ENCODE assay signal across 28 mouse cellular contexts in genomic region chr5:36602028-36602427, GRCm38 (mm10). TPM values are rescaled to one million over a fixed set of nuclear protein-coding genes. Genes with fewer than 3 reads are reported as not detected.
A peak's percentile ranks its signal among the peaks of the same experiment; 100 is the strongest.
DNase-seq lines count a peak whose midpoint lies in the region; ATAC-seq and TF ChIP-seq lines count a peak whose summit lies in the region.
"Had no signal": no experiment of that assay in that cellular context is flagged by ENCODE, and none has a peak within 500 bp of the region (broad histone marks: within the 10 kb centered on the region; RNA-seq: fewer than 3 reads in every experiment).

No protein-coding gene starts in this region.

- no peak overlapping the region for H3K9ac ChIP-seq in midbrain, embryonic 11.5 days (ENCODE audit: low read length)
- H3K9ac ChIP-seq: embryonic facial prominence, embryonic 13.5 days; heart, embryonic 12.5 days; hindbrain, embryonic 13.5 days; limb, embryonic 15.5 days had no signal

- no peak for ATAC-seq in midbrain, embryonic 11.5 days (ENCODE audit: low FRiP score)
- ATAC-seq: forebrain, embryonic 16.5 days; intestine, postnatal 0 days; lung, postnatal 0 days had no signal

- H3K27ac ChIP-seq in gastrocnemius, adult 2 months: no peak overlapping the region
- no peak overlapping the region for H3K27ac ChIP-seq in midbrain, embryonic 11.5 days (ENCODE audit: low read depth, low read length)
- no peak overlapping the region for H3K27ac ChIP-seq in midbrain, embryonic 10.5 days (replicated peaks)
- H3K27ac ChIP-seq in embryonic fibroblast, embryonic 13.5 days (ENCODE audit: insufficient read depth, low read length): no peak overlapping the region
- H3K27ac ChIP-seq: embryonic facial prominence, embryonic 13.5 days; hindbrain, embryonic 13.5 days; limb, embryonic 15.5 days had no signal

- no peaks in the 10 kb centered on the region for H3K27me3 ChIP-seq in midbrain, embryonic 11.5 days (ENCODE audit: control insufficient read depth, insufficient read depth, low read length)
- no peaks in the 10 kb centered on the region for H3K27me3 ChIP-seq in midbrain, embryonic 10.5 days (ENCODE audit: low read depth, poor library complexity, severe bottlenecking)
- H3K27me3 ChIP-seq: embryonic facial prominence, embryonic 13.5 days; heart, embryonic 12.5 days; hindbrain, embryonic 13.5 days; limb, embryonic 15.5 days; megakaryocyte, embryonic 14.5 days had no signal

- no peak overlapping the region for H3K4me3 ChIP-seq in gastrocnemius, adult 2 months
- no peak overlapping the region for H3K4me3 ChIP-seq in midbrain, embryonic 11.5 days (ENCODE audit: low read depth, low read length)
- no peak overlapping the region for H3K4me3 ChIP-seq in midbrain, embryonic 10.5 days
- H3K4me3 ChIP-seq in embryonic fibroblast, embryonic 13.5 days (ENCODE audit: insufficient read depth, low read length): no peak overlapping the region
- H3K4me3 ChIP-seq: embryonic facial prominence, embryonic 13.5 days; erythroblast, embryonic 14.5 days; heart, embryonic 12.5 days; hindbrain, embryonic 13.5 days; limb, embryonic 15.5 days; megakaryocyte, embryonic 14.5 days had no signal

- intact Hi-C loops in gastrocnemius, adult 2 months (cut with DNase I): loop anchor here (5.0 kb wide), 1 partner anchor 95 kb away; the partner anchor contains the start of gene D5Ertd579e

- 93% methylated on average over 9 of the region's 9 CpGs for WGBS in midbrain, embryonic 11.5 days
- 93% methylated on average over 9 of the region's 9 CpGs for WGBS in midbrain, embryonic 10.5 days

- H3K4me1 ChIP-seq in midbrain, embryonic 11.5 days (ENCODE audit: control insufficient read depth, insufficient read depth, low read length): no peaks in the 10 kb centered on the region
- H3K4me1 ChIP-seq in midbrain, embryonic 10.5 days: no peaks in the 10 kb centered on the region
- peaks cover 3% of the 10 kb centered on the region for H3K4me1 ChIP-seq in embryonic fibroblast, embryonic 13.5 days (ENCODE audit: control insufficient read depth, insufficient read depth, low read length)
- H3K4me1 ChIP-seq: heart, embryonic 12.5 days; hindbrain, embryonic 13.5 days; limb, embryonic 15.5 days had no signal

- peak; percentile 11 for DNase-seq in gastrocnemius, adult 2 months
- DNase-seq in gastrocnemius, postnatal 4 days (ENCODE audit: low spot score in 2 of 2): no peak
- peak; percentile 59 for DNase-seq in midbrain, embryonic 11.5 days (ENCODE audit: low spot score, missing footprints)
- no peak for DNase-seq in midbrain, embryonic 10.5 days (ENCODE audit: low spot score)
- DNase-seq in adrenal gland, postnatal 14 days: peak; percentile 40
- no peak for DNase-seq in cerebellum, adult 11-12 months
- DNase-seq in urinary bladder, postnatal 14 days (ENCODE audit: low spot score): no peak
- DNase-seq: B cell, adult 2 months; cerebellum, postnatal 10 days; gastrocnemius, postnatal 14 days; heart, adult 11 months; heart, postnatal 4 days; kidney, postnatal 25 days; left cerebral cortex, postnatal 4 days; lung, postnatal 4 days; midbrain, embryonic 14.5 days; thymus, adult 2 months; thymus, postnatal 4 days had no signal

- peaks cover 14% of the 10 kb centered on the region; the same call in 1 of the 2 replicates for H3K36me3 ChIP-seq in midbrain, embryonic 11.5 days (ENCODE audit: control insufficient read depth, insufficient read depth, low read length)
- H3K36me3 ChIP-seq in midbrain, embryonic 10.5 days: peaks cover 85% of the 10 kb centered on the region

- no peak for TF ChIP-seq POLR2A in embryonic fibroblast, embryonic 13.5 days (IDR thresholded peaks at IDR 0.05; ENCODE audit: low read depth, low read length)

- no peak for TF ChIP-seq CTCF in gastrocnemius, adult 2 months (IDR thresholded peaks at IDR 0.05)
- TF ChIP-seq CTCF in embryonic fibroblast, embryonic 13.5 days (IDR thresholded peaks at IDR 0.05; ENCODE audit: borderline replicate concordance, insufficient read depth, low read length): 0 out of 2 replicates have a peak, but pooled peaks have one; percentile 9

- no peak overlapping the region for H3K4me2 ChIP-seq in midbrain, embryonic 11.5 days
- H3K4me2 ChIP-seq: embryonic facial prominence, embryonic 13.5 days; heart, embryonic 12.5 days; hindbrain, embryonic 13.5 days; limb, embryonic 15.5 days had no signal

- no peaks in the 10 kb centered on the region for H3K9me3 ChIP-seq in midbrain, embryonic 11.5 days (ENCODE audit: control insufficient read depth, low read length)
- H3K9me3 ChIP-seq in midbrain, embryonic 10.5 days (replicated peaks): no peaks in the 10 kb centered on the region
- H3K9me3 ChIP-seq: embryonic facial prominence, embryonic 13.5 days; heart, embryonic 12.5 days; hindbrain, embryonic 13.5 days; limb, embryonic 15.5 days; megakaryocyte, embryonic 14.5 days had no signal

RNA-seq across cellular contexts. Expression of gene Tbc1d14, which starts 9.0 kb away (rescaled TPM):
- total RNA-seq in gastrocnemius, adult 2 months (2021): 10 to 100 TPM; 14.3 to 16.7 TPM
- total RNA-seq in gastrocnemius, postnatal 4 days (2021): 10 to 100 TPM; 24.8 to 27.5 TPM
- 41.2 TPM in 2 replicates for polyA plus RNA-seq in midbrain, embryonic 11.5 days (2014; fragmentation: Nextera tagmentation; extraction: Ambion mirVana)
- polyA plus RNA-seq in midbrain, embryonic 10.5 days (2016; fragmentation: Nextera tagmentation; extraction: Ambion mirVana): 35.2 and 41.2 TPM in 2 replicates
- total RNA-seq in adrenal gland, postnatal 14 days (2021): 31.9 and 32.4 TPM in 2 replicates
- polyA plus RNA-seq in embryonic fibroblast, embryonic 13.5 days (2011; ENCODE audit: insufficient read length, low read depth, missing spikeins): 21.5 and 26.1 TPM in 2 replicates

Comparison
In these comparisons a context has a peak if more than half of its experiments do, and no peak if none do; other contexts are left out.
1. DNase-seq: peak in gastrocnemius, adult 2 months (single experiment), midbrain, embryonic 11.5 days (single experiment) and adrenal gland, postnatal 14 days (single experiment); none in gastrocnemius, postnatal 4 days (0 of 2), midbrain, embryonic 10.5 days (single experiment), cerebellum, adult 11-12 months (single experiment) and urinary bladder, postnatal 14 days (single experiment).